Mouse (Mus musculus) liver, adult 2 months (tissue): Measurements from ENCODE around the gene Ntn1.

ENCODE experiments used
- CTCF ChIP-seq: fragments of 200-500 bp; IDR thresholded peaks from 2 replicates; pipeline ENCODE4 v1.5.1; 2011; ENCODE audit warnings: low read depth, low read length, control low read depth
- POLR2A ChIP-seq: fragments of 200-500 bp; IDR thresholded peaks from 2 replicates; pipeline ENCODE4 v1.6.1; 2011; ENCODE audit warnings: low read length, control low read depth; ENCODE audit not compliant: insufficient read depth; ENCODE audit errors: extremely low read depth

DNA sequence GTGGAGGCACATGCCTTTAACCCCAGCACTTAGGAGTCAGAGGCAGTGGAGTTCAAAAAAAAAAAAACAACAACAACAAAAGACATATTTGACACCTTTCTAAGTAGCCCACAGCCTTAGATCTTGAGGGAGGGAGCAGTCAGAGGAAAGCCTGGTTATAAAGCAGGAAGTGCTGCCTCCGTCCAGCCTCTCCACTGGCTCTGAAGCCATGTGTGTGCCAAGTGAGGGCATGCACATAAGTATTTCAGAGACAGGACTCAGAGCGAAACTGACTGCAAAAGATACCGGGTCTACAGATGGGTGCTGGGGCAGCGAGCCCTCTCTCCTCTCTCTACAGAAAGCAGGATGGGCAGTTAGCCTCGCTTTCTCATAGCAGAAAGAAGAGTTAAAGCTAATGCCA, 196.2 kb downstream of the Ntn1 start:
- TF ChIP-seq CTCF (no peak), POLR2A (no peak)
